Mouse (Mus musculus): Measurements from ENCODE around the gene Scarb1. TPM values are rescaled to one million over a fixed set of nuclear protein-coding genes. Genes with fewer than 3 reads are reported as not detected.

Scarb1 gene
- total RNA-seq, 1 experiment from 2014 or later: 1,988 TPM

DNA sequence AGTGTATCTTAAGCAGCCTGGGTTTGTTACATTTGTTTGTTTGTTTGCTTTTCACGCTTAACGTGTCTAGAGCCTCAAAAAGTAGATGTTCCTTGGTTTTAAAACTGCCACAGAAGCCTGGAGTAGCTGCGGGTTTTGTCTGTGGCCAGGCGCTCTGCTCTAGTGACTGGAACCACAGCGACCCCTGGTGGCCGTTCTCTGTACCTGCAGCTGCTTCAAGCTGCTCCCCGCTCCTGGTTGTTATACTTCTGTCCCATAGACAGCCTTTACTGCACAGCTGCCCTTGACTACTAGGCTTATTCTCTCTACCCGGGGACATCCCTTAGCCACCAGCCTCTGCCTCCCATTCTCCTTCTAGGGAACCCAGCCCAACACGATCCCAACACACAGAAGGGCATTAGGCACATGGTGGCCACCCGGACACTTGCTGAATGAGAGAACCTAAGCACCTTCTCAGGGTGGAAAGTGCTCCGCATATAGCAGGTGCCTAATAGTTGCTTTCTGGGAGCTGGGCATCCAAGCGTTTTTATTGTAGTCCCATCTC, 70.2 kb downstream of the Scarb1 start:
- DNase-seq: peak; percentile 76

DNA sequence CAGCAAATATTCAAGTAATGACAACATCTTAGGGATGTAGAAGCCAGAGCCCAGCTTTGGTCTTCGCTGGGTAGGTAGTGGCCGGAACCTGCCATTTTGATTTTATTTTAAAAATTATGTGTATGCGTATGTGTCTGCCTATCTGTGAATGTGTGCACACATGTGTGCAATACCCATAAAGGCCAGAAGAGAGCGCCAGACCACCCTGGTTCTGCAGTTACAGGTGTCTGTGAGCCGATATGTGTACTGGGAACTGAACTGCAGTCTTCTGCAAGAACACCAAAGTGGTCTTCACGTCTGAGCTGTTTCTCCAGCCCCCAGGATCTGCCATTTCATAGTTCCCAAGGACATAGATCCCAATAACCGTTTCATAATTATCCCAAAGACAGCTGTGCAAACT, 71.1 kb downstream of the Scarb1 start:
- no peak for DNase-seq

- DNase-seq: no peak
These were observed 71.5 kb downstream of the Scarb1 start for GRCm38 (mm10) chr5:125269399-125269798.

DNA sequence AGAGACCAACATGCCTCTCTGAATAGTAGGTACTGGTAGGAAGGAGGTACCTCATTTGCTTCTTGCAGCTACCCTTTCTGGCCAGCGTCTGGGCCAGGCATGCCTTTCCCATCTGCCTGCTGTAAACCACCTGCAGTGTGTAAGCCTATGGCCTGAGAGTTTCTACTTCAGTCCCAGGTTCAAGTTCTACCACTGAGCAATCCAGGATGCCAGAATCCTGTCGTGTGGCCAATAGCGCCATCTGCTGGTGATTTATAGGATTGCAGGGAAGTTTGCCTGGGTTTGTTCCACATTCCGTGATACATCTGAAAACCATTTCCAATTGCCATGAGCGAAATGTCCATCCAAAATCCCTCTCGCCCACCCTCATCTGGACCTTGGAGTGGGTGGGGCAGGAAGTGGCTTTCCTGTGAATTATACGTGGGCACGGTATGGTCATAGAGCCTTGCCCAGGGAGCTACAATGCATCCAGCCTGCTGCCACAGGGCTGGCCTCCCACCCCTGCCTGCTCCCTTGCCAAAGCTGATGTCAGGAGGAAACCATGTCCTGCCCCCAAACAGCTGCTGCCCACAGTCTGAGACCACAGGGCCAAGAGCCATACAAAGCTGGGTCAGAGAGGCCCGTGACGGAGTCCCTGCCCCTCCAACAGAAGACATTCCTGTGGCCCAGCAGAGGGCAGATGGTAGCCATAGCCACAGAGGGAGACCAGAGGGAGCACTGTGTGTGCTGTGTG, 72.7 kb downstream of the Scarb1 start:
- peak; percentile 75 for DNase-seq

DNA sequence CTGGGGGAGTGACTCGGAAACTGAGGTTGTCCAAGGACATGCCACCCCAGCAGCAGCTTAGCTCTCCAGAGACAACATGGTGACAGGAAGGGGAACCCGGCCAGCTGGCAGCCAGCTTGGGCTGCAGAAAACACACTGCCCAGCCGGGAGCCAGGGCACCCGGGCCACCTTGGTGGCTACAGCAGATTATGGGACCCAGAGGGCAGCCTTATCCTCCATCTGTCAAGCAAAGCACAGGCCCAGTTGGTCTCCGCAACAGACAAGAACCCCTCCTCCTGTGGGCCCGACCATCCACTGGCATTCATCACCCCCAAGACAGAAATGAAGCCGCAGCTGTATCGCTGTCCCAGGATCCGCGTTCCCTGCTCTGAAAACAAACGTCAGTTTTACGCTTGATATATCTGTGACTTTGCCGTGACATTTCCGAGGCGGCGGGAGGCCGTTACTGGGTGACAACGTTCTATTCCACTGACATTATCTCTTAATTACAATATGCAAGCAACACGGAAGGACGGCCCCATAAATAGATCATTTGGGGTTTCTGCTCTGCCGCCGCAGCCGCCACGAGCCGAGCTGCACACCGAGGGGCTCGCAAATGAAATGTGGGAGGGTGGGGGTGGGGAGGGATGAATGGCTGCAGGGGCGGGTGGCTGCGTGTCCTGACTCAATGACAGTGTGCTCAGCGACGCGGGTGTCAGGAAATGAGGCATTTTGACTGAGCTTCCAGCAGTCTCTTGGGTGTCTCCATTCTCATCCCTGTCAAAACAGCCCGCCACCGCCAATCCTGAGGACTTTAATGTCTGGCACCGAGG, 73.5 kb downstream of the Scarb1 start:
- DNase-seq: peak; percentile 84

- DNase-seq: no peak
These were observed 74.8 kb downstream of the Scarb1 start for GRCm38 (mm10) chr5:125266128-125266527.

- DNase-seq: peak; percentile 76
These were observed 76.2 kb downstream of the Scarb1 start for GRCm38 (mm10) chr5:125264700-125265099.

DNA sequence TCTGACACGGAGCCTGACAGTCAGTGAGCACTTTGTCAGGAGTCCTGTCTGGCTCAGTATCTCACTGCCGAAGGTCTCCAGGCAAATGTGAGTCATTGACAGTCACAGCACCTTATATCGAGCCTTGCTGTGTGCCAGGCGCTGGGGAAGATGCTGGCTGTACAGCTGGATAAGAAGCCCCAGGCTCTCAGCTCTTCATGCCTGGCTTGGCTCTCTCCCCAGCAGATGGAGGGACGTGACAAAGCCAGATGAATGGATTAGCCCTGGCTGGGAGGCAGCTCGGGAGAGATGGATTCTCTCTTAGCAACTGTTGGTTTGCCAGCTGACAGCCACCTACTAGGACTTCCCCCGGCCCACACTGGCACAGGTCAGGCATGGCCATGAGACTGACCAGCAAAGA, 78.3 kb downstream of the Scarb1 start:
- DNase-seq: no peak

- no peak for DNase-seq
These were observed 87.0 kb downstream of the Scarb1 start for GRCm38 (mm10) chr5:125253917-125254316.

GRCm38 (mm10) chr5:125253448-125253847, 87.4 kb downstream of the Scarb1 start:
- DNase-seq: no peak

- DNase-seq: peak; percentile 80
These were observed 88.2 kb downstream of the Scarb1 start for GRCm38 (mm10) chr5:125252664-125253063.

DNA sequence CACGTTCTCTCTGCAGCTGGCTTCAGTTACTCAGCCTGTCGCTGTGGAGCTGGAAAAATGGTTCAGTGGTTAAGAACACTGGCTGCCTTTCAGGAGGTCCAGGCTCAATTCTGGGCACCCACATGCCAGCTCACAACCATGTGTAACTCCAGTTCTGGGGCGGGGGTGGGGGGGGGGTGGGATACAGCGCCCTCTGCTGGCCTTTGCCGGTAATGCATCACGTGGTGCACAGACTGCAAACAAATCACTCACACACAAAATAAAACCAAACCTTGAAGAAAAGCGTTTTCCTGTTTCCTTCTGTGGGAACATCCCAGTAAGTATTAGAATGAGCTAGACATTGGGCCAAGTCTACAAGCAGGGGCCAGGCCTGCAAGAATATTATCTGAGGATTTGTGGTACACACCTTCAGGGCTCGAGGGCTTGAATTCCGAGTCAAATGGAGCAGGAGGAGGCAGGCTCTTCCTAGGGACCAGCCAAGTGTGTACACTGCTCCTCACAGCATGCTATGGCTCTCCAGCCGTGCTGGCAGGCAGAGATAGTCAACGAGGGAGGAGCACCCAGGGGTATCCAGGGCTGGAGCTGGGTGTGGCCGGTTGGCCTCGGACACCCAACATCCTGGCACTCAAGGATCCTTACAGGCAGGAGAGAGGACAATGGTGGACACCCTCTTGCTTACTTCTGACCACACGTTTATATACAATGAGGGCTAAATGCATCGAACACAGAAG, 88.8 kb downstream of the Scarb1 start:
- DNase-seq: no peak

- no peak for DNase-seq
These were observed 91.7 kb downstream of the Scarb1 start for GRCm38 (mm10) chr5:125249187-125249586.

- no peak for DNase-seq
These were observed 94.2 kb downstream of the Scarb1 start for GRCm38 (mm10) chr5:125246711-125247110.

- DNase-seq: peak; percentile 66
These were observed 95.3 kb downstream of the Scarb1 start for GRCm38 (mm10) chr5:125245534-125246151.

- DNase-seq: no peak
These were observed 95.9 kb downstream of the Scarb1 start for GRCm38 (mm10) chr5:125244825-125245533.

DNA sequence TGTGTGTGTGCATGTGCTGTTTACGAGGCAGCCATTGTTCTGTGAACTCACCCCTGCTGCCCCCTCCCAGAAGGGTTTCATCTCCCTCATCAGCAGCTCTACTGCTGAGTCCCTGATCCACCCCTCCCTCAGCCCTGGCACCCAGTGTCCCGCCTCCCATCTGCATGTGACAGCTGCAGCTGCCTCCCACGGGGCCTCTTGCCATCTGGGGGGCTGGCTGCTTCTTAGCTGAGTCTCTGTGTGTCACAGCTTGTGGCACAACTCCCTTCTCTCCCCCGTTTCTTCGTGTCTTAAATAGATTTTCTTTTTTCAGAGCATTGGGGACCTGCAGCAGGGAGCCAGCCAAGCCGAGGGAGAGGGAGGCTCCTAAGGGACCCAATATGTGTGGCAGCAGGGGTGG, 97.0 kb downstream of the Scarb1 start:
- no peak for DNase-seq

DNA sequence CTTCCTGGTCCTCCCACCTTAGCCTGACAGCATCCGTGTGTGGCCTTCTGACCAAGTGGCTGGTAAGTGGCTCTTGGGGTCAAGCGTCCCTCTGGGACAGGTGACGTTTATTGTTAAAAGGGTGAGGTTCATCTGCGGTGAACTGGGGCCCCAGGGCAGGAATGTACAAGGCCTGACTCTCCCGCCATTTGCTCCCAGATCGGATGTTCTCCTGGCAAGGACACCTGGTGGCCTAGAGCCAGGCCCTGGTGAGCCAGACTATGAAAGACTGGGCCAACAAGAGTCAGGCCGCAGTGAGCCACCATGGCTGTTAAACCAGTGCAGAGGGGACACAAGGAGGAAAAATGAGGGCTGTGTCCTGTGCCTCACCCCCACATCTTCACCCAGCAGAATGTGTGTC, 98.8 kb downstream of the Scarb1 start:
- DNase-seq: peak; percentile 44

GRCm38 (mm10) chr5:125241627-125242026, 99.3 kb downstream of the Scarb1 start:
- no peak for DNase-seq

DNA sequence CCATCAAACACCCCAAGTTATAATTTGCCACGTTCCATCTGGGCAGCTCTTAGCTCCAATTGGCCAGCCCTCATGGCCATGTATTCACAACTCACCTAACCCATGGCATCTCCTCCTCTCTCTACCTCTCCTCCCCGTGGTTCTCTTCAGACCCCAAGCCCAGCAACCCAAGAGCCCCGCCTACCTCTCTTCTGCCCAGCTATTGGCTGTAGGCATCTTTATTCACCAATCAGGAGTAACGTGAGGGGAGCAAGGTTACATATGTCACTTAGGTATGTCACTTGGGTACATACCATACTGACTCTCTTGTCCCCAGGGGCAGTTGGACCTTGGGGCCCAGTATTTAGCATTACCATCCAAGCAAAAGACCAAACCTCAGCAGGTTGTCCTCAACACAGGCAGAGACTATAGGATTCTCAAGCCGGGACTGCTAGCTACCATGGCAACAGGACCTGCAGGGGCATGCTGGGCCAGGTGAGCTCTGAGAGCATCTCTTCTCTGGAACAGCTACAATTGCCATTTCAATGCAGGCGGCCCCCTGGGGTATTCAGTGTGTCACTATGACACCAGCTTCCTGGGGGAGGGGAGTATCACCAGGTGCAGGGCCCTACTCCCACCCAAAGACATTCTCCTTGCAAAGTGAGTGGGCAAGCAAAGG, 100.6 kb downstream of the Scarb1 start:
- no peak for DNase-seq

DNA sequence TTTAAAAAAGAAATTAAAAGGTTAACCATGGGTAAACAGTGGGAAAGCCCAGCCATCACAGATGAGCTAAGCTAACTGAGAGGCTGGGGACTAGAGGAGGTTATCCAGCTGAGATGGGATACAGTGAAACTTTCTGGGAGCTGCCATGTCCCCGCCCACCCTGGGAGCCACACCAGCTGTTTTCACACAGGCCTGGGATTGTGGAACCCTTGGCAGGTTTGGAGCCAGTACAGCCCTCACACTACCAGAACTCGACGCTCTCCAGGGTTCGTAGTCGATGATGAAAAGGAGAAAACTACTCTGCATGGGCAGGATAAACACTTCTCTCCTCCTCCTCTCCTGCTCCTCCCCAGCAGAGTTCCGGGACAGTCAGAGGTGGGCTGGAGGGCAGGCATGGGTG, 105.0 kb downstream of the Scarb1 start:
- no peak for DNase-seq
